Mouse (Mus musculus): Measurements from ENCODE around the gene Duoxa1. TPM values are rescaled to one million over a fixed set of nuclear protein-coding genes. Genes with fewer than 3 reads are reported as not detected.

Gene Duoxa1
- not detected in 2 replicates for polyA plus RNA-seq (2011; ENCODE audit: insufficient read depth, insufficient read length, low read depth, missing spikeins)

DNA sequence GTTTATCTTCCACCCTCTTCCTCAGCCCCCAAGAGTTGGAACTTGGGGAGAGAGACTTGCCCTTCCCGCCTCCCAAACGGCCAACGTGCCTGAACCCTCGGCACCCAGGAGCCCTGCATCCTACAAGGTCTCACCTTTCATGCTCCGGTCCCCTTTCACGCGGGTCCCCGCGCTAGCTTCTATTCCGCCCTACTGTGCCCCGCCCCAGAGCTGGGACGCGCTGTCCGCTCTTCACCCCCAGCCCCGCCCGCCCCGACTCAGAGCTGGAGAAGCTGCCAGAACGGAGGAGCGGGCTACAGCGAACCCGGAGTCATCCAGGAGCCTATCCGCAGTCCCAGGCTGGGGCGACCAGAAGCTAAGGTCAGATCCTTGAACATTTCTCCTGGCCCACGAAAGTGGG lies at the start of gene Duoxa1:
Gene Duoxa1 (minus strand): TSS at position 195 of the 400 bp plus-strand sequence.
- H3K27me3 ChIP-seq (ENCODE audit: control insufficient read depth, insufficient read depth, low read length, poor library complexity, severe bottlenecking): 0 out of 2 replicates have a peak, but pooled peaks cover 2% of the 10 kb centered on the region
- no peak within 1 kb of the TSS for H3K27ac ChIP-seq (ENCODE audit: insufficient read depth, low read length)
- no peaks in the 10 kb centered on the region for H3K9me3 ChIP-seq (replicated peaks; ENCODE audit: control insufficient read depth, insufficient read depth, low read length, poor library complexity, severe bottlenecking)
- no peaks in the 10 kb centered on the region for H3K4me1 ChIP-seq (ENCODE audit: control insufficient read depth, insufficient read depth, low read length)
- TF ChIP-seq POLR2A (IDR thresholded peaks at IDR 0.05; ENCODE audit: insufficient read depth, low read length) (no peak), EP300 (IDR thresholded peaks at IDR 0.05; ENCODE audit: insufficient read depth, low read depth, low read length) (no peak), CTCF (IDR thresholded peaks at IDR 0.05; ENCODE audit: low read depth, low read length) (no peak)
- H3K36me3 ChIP-seq (ENCODE audit: control insufficient read depth, insufficient read depth, low read length, poor library complexity, severe bottlenecking): no peaks in the 10 kb centered on the region
- H3K4me3 ChIP-seq (ENCODE audit: low read depth, low read length): peak within 1 kb of the TSS; percentile 61
- no peak within 1 kb of the TSS for H3K9ac ChIP-seq (ENCODE audit: low read depth, poor library complexity, severe bottlenecking)

DNA sequence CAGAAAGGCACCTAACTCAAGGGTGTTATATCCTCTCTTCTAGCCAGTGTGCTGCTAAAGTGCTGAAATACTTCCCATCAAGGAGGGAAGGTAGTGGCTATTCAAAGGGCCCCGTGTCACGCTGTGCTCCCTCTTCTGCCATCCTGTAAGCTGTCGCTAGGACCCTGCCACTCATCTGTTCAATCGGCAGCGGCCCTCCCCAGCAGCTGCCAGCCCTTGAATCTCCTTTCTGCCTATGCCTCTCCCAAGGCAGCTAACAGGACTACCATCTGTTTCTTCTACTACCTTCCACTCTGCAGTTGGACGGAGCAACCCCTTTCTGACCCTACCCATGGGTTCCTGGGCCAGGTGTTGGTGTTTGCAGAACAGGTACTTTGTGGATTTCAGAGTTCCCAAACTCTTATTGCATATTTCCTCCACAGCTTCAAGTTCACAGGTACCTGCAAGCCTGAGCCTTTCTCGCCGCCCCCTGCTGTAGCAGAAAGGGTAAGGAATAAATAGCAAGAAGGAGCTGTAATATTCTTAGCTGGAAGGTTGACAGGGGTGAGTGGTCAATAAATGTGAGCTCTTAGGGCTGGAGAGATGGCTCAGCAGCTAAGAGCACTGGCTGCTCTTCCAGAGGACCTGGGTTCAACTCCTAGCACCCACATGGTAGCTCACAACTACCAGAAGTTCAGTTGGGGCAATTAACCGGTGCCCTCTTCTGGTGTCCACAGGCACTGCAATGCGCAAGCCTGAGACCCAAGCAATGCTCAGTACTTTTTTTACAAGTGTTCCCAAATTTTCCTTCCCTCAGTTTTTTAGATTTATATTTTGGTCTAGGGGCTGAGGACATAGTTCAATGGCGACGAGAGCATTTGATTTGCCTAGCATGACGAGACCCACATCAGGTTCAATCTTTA lies 49.3 kb upstream of the Duoxa1 start:
- H3K36me3 ChIP-seq (ENCODE audit: control insufficient read depth, insufficient read depth, low read length, poor library complexity, severe bottlenecking): no peaks in the 10 kb centered on the region
- TF ChIP-seq CTCF (IDR thresholded peaks at IDR 0.05; ENCODE audit: low read depth, low read length) (peak; percentile 21), EP300 (IDR thresholded peaks at IDR 0.05; ENCODE audit: insufficient read depth, low read depth, low read length) (no peak)
- peaks cover 4% of the 10 kb centered on the region for H3K4me1 ChIP-seq (ENCODE audit: control insufficient read depth, insufficient read depth, low read length)
- H3K27me3 ChIP-seq (ENCODE audit: control insufficient read depth, insufficient read depth, low read length, poor library complexity, severe bottlenecking): no peaks in the 10 kb centered on the region
- no peaks in the 10 kb centered on the region for H3K9me3 ChIP-seq (replicated peaks; ENCODE audit: control insufficient read depth, insufficient read depth, low read length, poor library complexity, severe bottlenecking)
- no peak overlapping the region for H3K9ac ChIP-seq (ENCODE audit: low read depth, poor library complexity, severe bottlenecking)
- H3K27ac ChIP-seq (ENCODE audit: insufficient read depth, low read length): no peak overlapping the region
- H3K4me3 ChIP-seq (ENCODE audit: low read depth, low read length): no peak overlapping the region

DNA sequence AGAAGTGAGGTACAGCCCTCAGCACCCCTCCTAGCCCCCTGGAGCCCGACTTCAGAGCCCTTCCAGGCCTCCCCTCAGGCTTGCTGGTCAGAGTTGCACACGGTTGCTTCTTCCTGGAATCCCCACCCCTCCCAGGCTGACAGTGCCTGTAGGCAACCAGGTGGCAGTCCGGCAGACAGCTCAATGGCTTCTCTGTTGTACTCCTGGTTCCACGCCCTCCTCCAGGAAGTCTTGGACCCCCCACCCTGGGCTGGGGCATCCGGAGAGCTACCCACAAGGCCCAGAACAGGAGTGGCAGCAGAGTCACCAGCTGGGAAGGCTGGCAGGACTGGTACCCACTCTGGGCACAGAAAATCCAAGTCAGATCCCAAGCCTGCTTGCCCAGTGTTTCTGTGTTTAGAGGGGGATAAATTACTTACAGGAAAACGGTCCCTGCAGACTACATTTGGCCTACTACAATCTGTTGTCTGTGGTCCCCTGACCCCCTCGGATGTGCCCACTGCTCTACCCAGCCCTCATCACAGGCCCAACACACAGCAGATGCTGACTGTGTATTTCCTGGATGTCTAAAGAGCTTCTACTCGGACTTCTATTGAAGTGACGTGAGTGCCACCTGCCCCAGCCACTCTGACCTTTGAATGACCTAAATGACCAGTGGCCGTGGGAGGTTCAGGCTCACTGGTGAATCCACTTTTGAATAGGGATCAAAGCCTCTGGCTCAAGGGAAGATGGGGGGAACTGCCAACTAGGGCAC lies 48.5 kb upstream of the Duoxa1 start:
- TF ChIP-seq EP300 (IDR thresholded peaks at IDR 0.05; ENCODE audit: insufficient read depth, low read depth, low read length) (peak; percentile 89), POLR2A (IDR thresholded peaks at IDR 0.05; ENCODE audit: insufficient read depth, low read length) (no peak), CTCF (IDR thresholded peaks at IDR 0.05; ENCODE audit: low read depth, low read length) (no peak)
- Histone ChIP-seq H3K4me1 (ENCODE audit: control insufficient read depth, insufficient read depth, low read length) (peaks cover 4% of the 10 kb centered on the region), H3K9ac (ENCODE audit: low read depth, poor library complexity, severe bottlenecking) (no peak overlapping the region), H3K9me3 (replicated peaks; ENCODE audit: control insufficient read depth, insufficient read depth, low read length, poor library complexity, severe bottlenecking) (no peaks in the 10 kb centered on the region), H3K36me3 (ENCODE audit: control insufficient read depth, insufficient read depth, low read length, poor library complexity, severe bottlenecking) (no peaks in the 10 kb centered on the region), H3K27ac (ENCODE audit: insufficient read depth, low read length) (no peak overlapping the region), H3K27me3 (ENCODE audit: control insufficient read depth, insufficient read depth, low read length, poor library complexity, severe bottlenecking) (no peaks in the 10 kb centered on the region), H3K4me3 (ENCODE audit: low read depth, low read length) (no peak overlapping the region)

DNA sequence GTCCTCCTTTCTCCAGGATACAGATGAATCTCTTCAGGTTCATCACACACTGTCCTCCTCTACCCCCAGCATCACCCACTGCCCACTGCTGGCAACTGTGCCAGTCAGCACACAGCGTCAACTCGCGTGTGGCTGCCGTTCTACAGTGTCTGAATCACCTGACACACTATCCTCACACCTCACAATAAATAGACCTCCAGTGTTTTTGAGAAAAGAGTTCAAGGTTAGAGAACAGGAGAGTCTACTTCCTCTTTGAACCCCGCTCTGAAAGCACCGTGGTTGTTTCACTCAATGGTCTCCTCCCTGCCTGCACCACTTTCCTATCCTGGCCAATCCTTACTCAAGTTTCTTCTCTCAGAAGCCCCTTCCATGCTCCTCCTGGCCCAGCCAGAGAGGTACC lies 47.7 kb upstream of the Duoxa1 start:
- peaks cover 4% of the 10 kb centered on the region for H3K4me1 ChIP-seq (ENCODE audit: control insufficient read depth, insufficient read depth, low read length)
- no peaks in the 10 kb centered on the region for H3K27me3 ChIP-seq (ENCODE audit: control insufficient read depth, insufficient read depth, low read length, poor library complexity, severe bottlenecking)
- H3K36me3 ChIP-seq (ENCODE audit: control insufficient read depth, insufficient read depth, low read length, poor library complexity, severe bottlenecking): no peaks in the 10 kb centered on the region
- no peak overlapping the region for H3K4me3 ChIP-seq (ENCODE audit: low read depth, low read length)
- 0 out of 2 replicates have a peak overlapping the region, but pooled peaks have one; percentile 18 for H3K27ac ChIP-seq (ENCODE audit: insufficient read depth, low read length)
- H3K9ac ChIP-seq (ENCODE audit: low read depth, poor library complexity, severe bottlenecking): no peak overlapping the region
- TF ChIP-seq POLR2A (IDR thresholded peaks at IDR 0.05; ENCODE audit: insufficient read depth, low read length) (no peak), CTCF (IDR thresholded peaks at IDR 0.05; ENCODE audit: low read depth, low read length) (no peak), EP300 (IDR thresholded peaks at IDR 0.05; ENCODE audit: insufficient read depth, low read depth, low read length) (no peak)
- H3K9me3 ChIP-seq (replicated peaks; ENCODE audit: control insufficient read depth, insufficient read depth, low read length, poor library complexity, severe bottlenecking): no peaks in the 10 kb centered on the region

DNA sequence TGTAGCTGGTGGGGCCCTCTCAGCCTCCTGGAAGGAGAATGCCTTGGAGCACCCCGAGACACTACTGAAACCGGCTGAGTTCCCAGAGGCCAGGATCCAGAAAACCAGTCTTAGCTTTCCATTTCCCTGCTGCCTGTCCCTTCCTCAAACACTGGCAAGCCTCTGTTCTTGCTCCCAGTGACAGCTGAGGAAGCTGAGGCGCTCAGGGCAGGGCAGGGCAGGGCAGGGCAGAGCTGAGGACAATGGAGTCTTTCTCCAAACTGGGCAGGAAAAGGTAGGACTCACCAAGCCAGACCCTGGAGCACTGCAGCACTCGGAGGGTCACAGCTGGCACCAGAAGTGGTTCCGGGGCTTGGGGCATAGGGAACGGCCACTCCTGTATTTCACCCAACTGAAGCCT lies 46.8 kb upstream of the Duoxa1 start:
- TF ChIP-seq EP300 (IDR thresholded peaks at IDR 0.05; ENCODE audit: insufficient read depth, low read depth, low read length) (no peak), POLR2A (IDR thresholded peaks at IDR 0.05; ENCODE audit: insufficient read depth, low read length) (no peak), CTCF (IDR thresholded peaks at IDR 0.05; ENCODE audit: low read depth, low read length) (no peak)
- Histone ChIP-seq H3K36me3 (ENCODE audit: control insufficient read depth, insufficient read depth, low read length, poor library complexity, severe bottlenecking) (no peaks in the 10 kb centered on the region), H3K27ac (ENCODE audit: insufficient read depth, low read length) (no peak overlapping the region), H3K9ac (ENCODE audit: low read depth, poor library complexity, severe bottlenecking) (no peak overlapping the region), H3K9me3 (replicated peaks; ENCODE audit: control insufficient read depth, insufficient read depth, low read length, poor library complexity, severe bottlenecking) (no peaks in the 10 kb centered on the region), H3K4me1 (ENCODE audit: control insufficient read depth, insufficient read depth, low read length) (peaks cover 8% of the 10 kb centered on the region), H3K27me3 (ENCODE audit: control insufficient read depth, insufficient read depth, low read length, poor library complexity, severe bottlenecking) (no peaks in the 10 kb centered on the region), H3K4me3 (ENCODE audit: low read depth, low read length) (no peak overlapping the region)
